Mouse (Mus musculus): ENCODE measurements around the gene Sept4.

Gene Sept4

DNA sequence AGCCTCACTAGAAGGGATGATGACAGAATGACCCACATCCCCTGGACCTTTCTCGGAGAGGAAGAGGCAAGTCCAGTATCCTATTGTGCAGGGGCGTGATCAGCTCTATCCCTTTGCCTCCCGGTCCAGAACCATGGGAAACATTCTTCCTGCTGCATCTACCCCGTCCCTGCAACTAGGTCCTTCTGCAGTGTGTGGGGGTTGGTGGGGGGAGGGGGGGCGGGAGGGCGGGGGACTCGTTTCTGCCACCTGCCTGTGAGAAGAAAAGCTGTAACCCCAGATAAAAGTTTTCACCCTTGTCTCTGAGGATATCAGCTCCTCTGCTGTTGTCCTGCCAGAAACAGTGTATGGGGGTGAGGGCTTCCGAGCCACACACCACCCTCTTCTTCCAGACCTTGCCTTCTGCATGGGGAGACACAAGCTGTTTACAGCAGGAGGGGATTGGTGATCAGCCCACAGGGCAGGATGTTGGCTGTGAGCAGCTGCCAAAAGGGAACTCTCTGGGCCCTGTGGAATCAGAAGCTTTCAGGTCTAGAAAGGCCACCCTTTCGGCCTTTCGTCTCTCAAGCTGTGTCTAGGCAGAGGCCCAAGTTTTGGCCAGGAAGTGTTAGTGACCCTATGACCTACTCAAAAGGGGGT is 10.4 kb downstream of the Sept4 start:
- DNase-seq (ENCODE audit: low spot score): no peak

DNA sequence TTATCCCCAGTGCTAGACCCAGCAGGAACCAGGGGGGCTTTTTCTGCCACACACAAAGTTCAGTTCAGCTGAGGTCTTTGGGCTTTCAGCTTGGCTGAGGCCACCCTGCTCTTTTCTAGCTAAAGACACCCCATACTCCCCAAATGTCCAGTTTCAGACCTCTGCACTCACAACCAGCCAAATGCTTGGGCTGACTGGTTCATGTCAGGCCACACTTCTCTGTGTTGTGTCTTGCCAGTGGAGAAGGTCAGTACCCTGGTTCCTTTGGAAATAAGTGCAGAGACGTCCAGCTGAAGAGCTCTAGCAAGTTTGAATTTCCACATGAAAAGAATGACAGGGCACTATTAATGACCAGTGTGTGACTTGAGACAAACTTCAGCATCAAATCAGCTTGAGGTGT is 11.0 kb downstream of the Sept4 start:
- DNase-seq (ENCODE audit: low spot score): no peak

DNA sequence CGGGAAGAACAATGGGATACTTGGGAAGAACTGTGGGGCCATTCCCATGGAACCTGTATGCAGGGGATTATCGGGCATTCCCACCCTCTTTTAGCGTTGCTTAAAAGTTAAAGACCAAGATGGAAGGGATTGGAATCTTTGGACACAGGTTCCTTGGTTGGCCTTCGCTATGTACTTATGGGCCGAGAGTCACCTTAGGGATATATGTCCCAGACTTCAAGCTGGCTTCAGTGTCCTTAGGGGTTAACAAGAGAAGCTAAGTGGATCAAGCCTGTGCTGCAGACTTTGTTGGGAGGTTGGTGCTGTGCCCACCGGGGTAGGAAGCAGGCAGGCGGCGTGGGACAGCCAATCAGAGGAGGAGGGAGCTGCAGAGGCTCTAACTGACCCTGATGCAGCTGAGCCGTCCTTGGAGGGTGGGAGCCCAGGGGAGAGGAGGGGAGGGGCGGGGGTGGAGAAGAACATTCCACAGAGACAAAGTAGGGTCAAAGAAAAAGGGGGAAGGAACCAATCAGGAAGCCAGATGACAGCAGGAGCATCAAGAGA is 11.9 kb downstream of the Sept4 start:
- DNase-seq (ENCODE audit: low spot score): no peak

DNA sequence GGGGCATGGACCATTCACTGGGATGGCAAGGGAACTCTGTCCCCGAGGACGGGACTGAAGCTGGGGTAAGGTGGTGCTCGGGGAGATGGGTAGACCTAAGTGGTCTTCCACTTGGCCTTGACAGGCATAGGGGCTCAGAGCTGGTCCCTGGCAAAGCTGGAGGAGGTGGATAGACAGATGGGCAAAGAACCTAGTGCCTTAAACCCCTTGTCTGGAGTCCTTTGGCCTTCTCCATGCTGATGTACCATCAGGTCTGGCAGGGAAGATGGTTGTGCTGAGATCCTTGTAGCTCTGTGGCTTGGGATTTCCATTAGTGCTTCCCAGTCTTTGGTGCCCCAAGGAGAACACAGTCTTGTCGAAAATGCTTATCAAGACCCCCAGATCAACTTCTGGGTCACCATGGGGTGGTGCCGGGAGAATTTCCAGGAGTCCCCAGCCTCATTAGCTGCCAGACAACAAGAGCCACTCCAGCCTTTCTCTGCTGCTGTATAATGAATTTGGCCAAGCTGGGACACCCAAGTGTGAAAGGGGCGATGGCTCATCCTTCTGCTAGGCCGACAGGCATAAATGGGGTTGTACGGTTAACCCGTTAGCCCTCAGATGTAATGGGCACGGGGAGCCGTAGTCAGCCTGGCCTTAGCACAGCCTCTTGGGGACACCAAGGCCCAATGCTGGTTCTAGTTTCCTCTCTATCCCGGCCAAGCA is 12.6 kb downstream of the Sept4 start:
- DNase-seq (ENCODE audit: low spot score): no peak

DNA sequence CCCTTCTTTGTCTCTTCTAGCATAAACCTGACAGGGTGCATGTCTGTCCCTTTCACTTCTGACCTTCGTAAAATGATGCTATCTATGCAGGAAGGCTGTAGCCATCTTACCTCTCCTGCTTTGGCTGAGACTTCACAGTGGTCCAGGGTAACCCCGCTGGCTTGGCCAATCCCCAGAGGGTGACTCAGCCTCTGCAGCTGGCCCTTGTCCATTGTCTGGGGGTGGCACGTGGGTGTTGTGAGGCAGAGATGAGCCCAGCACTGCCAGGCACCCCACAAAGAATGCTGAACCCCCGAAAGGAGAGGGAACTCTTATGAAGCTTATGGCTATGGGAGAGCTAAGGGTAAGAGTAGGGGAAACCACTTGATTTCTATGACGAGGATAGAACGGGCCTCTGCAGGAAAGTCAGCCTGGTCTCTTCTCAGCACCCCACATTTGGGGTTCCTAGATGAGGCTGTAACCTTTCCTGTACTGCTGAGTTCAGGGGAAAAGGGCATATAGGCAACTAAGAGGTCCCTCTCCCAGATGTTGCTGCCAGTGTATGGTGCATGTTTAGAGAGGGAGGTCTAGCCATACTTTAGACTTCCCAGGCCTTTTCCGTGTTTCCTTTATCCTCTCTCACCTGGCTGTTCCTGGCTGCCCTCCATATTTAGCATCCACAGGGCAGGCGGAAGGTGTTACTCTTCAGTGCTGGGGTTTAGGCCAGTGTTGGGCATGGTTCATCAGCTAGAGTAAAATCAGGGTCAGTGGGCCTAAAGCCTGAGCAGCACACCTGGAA is 13.4 kb downstream of the Sept4 start:
- DNase-seq (ENCODE audit: low spot score): no peak

DNA sequence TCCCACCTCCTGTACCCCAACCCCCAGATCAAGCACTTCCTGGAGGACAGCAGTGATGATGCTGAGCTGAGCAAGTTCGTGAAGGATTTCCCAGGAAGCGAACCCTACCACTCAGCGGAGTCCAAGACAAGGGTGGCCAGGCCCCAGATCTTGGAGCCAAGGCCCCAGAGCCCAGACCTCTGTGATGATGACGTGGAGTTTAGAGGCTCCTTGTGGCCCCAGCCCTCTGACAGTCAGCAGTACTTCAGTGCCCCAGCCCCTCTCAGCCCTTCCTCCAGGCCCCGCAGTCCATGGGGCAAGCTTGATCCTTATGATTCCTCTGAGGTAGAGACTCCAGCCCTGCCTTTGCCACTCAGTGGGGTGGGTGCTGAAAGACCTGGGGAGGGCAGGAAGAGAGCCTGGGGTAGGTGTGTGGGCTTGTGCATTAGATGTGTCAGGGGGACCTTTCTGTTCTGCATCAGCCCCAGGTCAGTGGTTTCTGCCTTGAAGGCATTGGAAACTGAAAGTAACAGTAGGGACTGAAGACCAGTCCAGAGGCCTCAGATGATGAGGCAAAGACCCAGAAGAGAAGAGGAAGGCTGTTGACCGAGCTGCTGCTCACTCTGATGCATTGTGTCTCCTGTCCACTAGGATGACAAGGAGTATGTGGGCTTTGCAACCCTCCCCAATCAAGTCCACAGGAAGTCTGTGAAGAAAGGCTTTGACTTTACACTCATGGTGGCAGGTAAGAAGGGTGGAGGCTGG is 14.8 kb downstream of the Sept4 start:
- DNase-seq (ENCODE audit: low spot score): no peak

DNA sequence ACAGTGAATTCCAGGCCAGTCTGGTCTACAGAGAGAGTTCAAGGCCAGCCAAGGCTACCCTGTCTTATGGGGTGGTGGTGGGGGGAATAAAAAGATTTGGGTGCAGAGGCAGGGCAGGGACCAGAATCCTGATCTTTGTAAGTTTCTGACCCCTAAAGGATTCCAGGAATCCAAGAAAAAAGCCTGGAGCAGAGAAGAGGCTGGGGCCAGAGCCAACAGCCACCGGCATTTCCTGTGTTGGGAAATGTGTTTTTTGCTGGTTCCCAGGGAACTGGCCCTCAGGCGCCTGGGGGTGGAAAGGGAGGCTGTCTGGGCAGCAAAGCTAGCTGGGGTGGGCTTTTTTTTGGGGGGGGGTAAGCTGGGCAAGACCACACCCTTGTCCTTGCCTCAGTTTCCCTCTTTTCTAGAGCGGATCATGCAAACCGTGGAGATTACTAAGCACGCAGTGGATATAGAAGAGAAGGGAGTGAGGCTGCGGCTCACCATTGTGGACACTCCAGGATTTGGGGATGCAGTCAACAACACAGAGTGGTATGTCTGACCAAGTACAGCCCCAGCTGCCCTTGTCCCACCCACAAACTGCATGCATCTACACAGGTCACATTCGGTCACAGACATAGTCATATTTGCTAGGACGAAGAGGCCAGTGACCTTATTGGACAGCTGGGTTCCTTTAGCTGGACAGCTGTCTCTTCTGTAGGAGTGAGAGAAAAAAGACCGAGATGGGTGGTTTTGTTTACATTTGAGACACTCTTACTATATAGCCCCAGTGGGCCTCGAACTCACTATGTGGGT is 16.2 kb downstream of the Sept4 start:
- no peak for DNase-seq (ENCODE audit: low spot score)

DNA sequence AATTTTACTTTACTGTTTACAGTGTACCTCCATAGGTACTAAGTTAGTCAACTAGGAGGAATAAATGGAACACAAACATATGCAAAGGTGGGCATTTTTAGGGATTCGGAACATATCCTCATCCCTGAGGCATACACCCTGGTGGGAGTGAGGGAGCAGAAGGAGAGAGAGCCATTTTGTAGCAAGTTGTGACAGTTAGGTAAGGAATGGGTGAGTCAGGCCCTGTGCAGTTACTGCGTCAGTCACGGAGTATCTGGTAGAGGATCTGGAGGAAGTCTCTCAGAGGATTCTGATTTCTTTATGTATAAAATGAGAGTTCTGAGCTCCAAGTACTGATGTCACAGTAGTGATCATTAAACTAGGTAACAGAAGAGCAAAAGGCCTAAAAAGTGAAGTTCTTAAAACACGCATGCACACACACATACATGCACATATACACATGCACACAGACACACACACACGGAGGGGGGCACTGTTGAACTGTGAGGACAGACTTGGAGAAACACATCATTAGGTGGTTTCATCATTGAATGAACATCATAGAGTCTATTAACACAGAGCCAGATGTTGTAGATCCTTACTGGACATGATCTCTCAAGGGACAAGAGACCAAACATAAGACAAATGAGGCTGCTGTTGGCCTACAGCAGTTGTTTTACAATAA is 18.6 kb downstream of the Sept4 start:
- no peak for DNase-seq (ENCODE audit: low spot score)

DNA sequence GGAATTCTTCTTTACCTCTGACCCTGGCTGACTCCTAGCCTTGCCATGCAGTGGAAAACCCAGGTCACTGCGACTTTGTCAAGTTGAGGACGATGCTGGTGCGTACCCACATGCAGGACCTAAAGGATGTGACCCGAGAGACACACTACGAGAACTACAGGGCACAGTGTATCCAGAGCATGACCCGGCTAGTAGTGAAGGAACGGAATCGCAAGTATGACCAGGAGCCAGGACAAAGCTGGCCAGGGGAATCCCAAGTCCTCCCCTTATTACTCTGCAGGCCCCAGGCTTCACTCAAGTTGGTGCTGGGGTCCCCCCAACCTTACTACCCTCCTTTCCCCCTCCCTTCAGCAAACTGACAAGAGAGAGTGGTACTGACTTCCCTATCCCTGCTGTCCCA is 20.9 kb downstream of the Sept4 start:
- no peak for DNase-seq (ENCODE audit: low spot score)

DNA sequence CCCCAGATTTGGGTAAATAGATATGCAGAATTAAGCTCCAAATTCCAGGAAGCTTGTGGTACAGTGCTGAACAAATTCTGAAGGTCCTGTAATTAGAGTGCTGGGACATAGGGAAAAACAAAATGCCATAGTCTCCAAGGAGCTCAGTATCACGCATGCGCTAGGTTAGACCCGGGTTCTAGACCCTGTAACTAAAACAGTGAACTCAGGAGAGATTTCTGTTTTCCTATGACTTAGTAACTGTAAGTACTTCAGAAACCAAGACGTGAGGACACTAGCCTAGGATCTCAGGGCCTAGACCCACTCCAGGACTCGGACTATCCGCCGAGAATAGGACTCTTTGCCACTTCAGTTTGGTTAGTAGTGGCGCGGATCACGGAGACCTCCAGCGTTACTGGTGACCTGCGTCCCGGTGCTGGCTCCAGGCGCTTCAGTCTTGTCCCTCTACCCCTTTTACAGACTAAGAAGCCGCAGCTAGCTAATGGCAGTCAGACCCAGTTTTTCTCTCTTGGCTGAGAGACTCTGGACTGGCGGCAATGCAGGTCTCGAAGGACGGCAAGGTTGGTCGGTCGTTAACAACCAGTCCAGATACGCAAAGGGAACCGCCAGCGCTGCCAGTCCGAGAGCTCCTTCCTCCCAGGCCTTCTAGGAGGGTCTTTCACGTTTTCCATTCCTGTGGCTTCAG is 22.3 kb downstream of the Sept4 start:
- DNase-seq (ENCODE audit: low spot score): no peak

DNA sequence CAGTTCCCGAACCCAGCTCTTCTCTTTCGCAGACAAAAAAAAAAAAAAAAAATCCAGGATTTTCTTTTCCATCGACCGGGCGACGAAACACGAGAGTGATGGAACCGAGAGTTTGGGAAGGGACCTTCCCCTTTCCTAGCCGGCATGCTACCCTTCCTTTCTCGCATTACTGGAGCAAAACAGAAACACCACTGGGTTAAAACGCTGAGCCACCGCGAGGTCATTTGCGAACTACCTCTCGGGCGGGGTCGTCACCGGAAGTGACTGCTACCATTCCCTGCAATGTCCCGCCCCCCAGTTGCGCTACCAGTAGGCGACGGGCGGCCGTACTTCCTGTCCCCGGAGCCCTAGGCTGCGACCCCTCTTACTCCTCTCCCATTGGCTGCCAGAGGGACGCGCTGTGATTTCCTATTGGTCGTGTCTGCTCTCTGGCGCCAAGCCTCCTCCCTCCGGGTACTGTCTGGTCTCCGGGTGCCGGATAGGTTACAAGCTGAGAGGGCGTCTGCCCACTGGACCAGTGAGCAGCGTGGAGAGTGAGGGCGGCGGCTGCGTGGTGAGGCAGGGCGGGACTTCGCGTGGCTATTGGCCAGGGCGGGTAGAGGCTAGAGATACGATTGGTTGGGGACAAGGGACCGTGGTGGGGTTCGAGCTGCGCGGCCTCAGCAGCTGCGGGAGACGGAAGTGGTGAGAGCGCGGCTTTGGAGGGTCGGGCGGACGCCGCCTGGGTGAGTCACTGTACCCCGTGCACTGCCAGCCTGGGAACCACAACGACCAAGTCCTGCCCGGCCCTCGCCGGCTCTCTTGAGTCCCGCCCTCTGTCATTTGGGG is 23.0 kb downstream of the Sept4 start, which contains the start of gene Mtmr4:
Gene Mtmr4 (plus strand): TSS at position 637 of the 828 bp plus-strand sequence.
- DNase-seq (ENCODE audit: low spot score): peak; percentile 96

DNA sequence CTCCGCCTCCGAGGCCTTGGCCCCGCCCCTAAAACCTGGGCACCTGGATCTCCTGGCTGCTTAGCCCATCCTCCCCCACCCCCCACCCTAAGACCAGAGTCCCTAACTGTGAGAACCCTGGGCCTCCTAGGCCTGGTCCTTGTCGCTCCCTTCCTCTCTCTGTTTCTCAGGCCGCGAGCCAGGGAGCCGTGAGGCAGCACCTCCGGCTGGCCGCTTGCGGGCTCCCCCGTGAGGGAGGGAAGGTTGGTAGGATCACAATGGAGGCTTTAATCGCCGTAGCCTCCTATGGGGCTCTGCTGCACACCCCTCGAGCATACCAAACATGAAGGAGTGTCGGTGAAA is 23.6 kb downstream of the Sept4 start:
- DNase-seq (ENCODE audit: low spot score): no peak

DNA sequence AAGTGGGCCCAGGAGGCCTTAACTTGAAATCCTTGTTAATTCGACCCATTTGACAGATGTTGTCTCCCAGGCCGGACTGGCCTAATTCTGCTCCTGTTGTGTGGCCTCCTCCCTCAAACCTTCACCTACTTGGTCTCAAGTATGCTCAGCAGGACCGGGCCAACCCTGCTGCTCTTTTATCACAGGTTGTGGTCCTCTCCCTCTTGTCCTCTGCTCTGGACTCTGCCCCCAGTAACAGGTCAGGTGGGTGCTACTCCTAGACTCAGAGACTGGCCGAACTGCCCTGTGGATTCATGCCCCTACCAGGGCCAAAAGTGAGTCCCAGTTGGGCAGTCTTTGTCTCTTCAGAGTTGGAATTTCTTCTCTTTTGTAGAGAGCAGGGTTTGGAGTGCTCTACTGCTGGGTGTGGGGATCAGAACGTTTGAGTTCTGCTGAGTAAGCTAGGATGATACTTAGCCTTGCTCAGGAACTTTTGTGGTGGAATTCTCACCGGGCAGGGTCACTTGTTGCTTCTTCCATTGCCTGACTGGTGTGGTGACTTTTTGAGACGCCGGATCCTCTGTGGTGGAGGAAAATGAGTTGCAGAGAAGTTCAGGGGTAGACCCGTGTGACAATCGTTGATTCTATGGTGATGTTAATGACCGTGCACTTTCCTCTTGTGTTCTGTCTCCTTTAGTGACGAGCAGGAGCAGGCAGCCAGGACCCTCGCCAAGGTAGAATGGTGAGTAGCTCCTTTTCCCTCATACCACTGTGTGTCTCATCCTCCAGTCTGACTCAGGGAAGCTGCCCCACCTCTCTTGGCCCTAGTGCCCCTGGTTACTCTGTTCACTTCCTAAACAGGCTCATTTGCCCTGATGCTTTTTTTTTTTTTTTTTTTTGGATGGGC is 24.3 kb downstream of the Sept4 start:
- no peak for DNase-seq (ENCODE audit: low spot score)

DNA sequence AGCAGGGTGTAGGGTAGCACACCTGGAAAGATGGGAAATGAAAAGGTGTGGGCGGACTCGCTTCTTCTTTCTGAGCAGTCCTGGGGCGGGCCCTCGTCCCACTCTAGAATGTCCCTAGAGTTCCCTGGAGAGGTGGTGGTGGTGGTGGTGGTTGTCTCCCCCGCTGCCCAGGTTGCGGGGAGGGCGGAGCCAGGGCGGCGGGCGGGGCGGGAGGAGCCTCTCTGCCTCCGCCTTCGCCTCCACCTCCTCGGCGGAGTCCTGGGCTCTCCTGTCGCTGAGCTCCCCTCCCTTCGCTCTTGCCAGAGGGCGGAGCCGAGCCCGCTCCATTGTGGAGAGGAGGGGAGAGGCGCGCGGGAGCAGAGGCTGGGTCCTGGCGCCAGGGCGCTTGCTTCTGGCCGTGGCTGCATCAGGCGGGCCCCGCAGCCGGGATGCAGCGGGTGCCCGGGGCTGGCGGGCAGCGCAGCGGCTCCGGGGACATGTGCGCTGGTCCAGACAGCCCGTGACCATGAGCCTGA is 26.7 kb downstream of the Sept4 start:
- DNase-seq (ENCODE audit: low spot score): peak; percentile 57

DNA sequence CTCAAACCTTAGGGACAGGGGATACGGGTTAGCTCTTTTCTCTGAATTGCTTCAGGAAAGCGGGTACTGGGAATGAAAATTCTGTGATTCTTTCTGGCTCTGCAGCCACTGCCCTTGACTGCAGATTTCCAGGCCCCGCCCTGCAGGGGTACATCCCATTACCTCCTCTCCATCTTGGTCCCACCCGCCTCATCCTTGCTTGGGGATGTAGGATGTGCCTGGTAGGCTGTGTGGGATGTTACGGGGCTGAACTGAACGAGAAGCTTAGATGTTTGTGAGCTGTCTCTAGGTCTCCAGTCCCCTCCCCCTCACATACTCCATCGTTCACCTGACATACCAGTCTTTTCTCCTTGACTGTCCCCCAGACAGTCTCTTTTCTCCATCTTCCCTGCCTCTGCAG is 27.3 kb downstream of the Sept4 start:
- no peak for DNase-seq (ENCODE audit: low spot score)

DNA sequence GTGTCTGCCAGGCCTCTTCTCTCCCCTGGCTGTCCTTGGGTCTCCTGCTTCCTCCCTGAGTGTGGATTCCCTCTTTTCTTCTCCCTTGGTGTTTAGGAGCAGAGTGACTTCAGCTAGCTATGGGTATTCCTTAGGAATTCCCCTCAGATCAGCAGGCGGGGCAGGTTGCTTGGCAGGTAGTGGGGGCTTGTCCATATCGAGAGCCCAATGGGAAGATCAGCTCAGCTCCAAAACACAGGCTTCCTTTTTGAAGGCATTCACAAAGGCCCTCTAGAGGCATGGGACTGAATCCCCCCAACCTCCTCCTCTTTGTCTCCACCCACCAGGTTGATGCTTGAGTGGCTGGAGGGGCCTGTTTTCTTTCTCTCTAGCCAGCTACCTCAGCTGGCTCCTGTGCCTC is 27.8 kb downstream of the Sept4 start:
- no peak for DNase-seq (ENCODE audit: low spot score)

DNA sequence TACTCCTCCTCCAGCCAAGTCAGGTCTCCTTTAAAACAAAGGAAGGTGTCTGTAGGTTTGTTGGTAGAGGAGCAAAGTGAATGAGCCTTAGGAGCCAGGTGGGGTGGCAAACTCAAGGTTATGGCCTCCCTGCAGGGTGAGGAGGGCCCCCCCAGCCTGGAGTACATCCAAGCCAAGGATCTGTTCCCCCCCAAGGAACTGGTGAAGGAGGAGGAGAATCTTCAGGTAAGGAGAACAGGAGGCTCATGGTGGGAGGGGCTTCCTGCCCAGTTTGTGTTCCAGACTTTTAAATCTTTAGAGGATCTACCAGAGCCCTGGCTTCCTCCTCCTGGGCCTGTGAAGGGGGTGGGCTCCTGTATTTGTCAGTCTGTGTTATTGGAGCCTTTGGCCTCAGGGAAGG is 28.4 kb downstream of the Sept4 start:
- no peak for DNase-seq (ENCODE audit: low spot score)

Measured in urinary bladder, postnatal 10 days (tissue).